Mouse (Mus musculus) embryo, embryonic 9.5 days (tissue): ENCODE data around the gene Ibsp.

Experiments
- DNase-seq: peaks from one replicate; pipeline ENCODE4 v3.0.0-alpha.2; 2017; ENCODE audit errors: extremely low spot score

The Ibsp gene

DNA sequence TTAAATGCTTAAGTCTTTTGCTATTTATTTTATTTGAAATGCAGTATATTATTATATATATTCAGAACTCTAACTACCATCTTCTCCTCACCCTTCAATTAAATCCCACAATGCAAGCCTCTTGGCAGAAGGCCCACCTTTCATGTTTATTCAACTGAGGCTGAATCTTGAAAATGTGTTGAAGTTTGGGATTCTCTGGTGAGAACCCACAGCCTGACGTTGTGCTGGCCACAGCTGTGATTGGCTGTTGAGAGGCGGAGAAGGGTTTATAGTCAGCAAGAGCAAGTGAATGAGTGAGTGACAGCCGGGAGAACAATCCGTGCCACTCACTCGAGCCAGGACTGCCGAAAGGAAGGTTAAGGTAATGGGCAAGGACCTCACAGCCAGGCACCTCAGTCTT lies at the start of gene Ibsp:
Gene Ibsp (plus strand): TSS at position 178 of the 400 bp plus-strand sequence.
- DNase-seq: no peak

DNA sequence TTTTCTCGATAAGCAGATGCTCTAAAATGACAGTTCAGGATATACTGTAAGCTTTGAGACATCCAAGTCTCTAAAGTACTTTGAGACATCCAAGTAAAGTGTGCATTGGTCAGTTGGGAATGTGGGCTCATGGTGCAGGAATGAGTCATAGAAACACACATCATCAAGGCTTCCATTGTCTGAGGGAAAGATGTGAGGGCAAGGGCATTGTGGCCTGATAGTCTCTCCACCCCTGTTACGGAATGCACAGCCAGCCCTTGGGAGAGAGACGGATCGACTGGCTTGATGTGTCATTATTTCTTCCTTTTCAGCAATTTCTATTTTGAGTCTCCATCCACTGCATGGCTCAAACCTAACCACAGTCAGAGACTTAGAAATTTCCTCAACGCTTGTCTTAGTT lies 47.2 kb upstream of the Ibsp start:
- no peak for DNase-seq

- no peak for DNase-seq
These were observed 42.4 kb upstream of the Ibsp start for GRCm38 (mm10) chr5:104256585-104256984.

GRCm38 (mm10) chr5:104261908-104262461 lies 37.0 kb upstream of the Ibsp start:
- DNase-seq: no peak

GRCm38 (mm10) chr5:104263014-104263776 lies 35.8 kb upstream of the Ibsp start:
- no peak for DNase-seq

DNA sequence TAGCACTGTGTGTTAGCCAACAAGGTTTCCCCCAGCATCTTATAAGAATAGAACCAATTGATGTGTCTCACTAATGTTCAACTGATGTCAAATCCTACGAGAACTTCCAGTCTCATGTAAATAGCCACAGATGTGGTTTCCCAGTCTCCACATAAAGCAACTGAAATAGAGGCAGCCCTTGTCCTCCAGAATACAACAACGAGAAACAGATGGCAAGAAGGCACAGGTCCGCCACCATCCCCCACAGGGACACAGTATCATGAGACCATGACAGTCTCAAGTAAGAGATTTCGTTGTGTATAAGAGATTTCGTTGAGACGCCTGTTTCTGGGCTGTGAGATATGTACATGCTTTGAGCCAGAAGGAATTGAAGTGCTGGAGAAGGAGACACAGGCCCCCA lies 4.8 kb upstream of the Ibsp start:
- peak; percentile 10 for DNase-seq

DNA sequence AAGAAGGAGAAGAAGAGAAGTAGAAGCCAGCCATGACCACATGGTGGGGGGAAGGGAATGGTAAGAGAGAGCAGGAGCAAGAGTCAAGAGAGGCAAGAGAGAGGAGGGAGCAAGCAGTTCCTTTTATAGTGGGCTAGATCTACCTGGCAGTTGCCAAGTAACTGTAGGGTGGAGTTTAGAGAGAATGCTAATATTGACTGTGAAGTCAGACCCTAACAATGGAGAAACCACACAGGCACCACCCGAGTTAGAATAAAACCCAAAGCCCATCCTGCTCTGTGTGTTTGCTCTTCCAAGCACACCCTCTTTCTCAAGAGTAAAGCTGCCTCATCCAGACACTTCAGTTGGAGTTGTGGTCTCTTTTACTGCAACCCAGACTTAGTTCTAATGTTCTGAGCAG lies 15.1 kb downstream of the Ibsp start:
- DNase-seq: no peak

- DNase-seq: no peak
These were observed 26.1 kb downstream of the Ibsp start, which contains the start of gene Mepe for GRCm38 (mm10) chr5:104325029-104325428. TSS of gene Mepe (plus strand) at chr5:104325329.

DNA sequence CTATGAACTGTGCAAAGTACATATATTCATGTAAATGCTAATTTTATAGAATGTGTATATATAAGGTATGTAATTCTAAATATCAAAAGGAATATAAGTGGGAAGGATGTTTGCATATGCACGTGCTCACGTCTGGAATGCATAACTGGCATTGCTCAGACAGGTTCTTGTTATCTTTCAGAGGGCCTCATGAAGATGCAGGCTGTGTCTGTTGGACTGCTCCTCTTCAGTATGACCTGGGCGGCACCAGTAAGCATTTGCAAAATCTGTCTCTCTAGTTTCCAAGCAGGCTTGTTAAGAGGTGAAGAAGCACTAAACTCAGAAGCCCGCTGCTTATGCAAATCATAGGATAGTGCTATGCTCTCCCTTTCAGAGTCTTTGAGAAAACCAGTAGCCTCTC lies 27.9 kb downstream of the Ibsp start:
- DNase-seq: no peak

DNA sequence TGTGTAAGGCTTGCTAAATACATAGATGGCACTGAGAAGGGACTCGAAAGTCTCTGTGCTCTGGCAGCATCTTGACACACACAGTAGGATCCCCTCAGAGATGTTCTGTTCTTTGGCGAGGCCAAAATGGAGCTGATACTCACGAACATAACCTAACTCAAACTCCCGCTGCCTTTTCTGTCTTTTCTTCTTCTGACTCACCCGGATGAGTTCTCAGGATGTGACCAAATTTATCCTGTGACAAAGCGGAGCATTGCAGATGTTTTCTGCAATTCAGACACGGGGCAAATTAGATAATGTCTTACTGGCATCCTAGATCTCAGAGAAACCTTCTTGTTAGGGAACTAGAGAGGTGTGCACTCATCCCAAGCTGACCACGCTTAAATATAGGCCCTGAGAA lies 28.4 kb downstream of the Ibsp start:
- no peak for DNase-seq

DNA sequence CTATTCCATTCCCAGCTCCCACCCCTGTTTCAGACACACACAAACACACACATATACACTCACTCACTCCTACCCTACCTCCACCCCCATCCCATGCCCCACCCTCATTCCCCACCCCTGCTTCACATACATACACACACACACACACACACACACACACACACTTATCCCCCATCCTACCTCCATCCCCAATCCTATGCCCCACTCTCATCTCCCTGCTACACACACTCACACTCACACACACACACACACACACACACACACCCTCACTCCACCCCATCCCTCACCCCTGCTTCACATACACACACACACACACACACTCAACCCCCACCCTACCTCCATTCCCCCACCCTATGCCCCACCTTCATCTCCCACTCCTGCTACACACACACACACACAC lies 28.9 kb downstream of the Ibsp start:
- DNase-seq: no peak

DNA sequence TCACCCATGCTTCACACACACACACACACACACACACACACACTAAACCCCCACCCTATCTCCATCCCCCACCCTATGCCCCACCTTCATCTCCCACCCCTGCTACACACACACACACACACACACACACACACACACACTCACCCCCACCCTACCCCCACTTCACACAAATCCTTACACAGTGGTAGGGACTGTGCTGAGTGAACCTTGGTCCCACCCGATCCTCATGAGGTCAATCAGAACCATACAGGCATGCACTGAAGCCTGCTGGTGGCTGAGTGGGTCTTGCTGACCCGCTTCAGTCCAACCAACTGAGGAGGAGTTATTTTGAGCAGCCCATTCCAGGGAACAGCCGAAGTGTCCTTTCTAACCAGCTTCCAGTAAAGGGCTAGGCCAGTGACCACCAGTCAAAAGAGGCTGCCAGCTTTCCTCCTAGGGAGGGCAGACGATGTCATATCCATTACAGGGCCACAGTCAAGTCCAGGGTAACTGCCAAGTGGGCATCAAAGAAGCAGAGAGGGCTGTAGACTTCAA lies 29.4 kb downstream of the Ibsp start:
- no peak for DNase-seq

DNA sequence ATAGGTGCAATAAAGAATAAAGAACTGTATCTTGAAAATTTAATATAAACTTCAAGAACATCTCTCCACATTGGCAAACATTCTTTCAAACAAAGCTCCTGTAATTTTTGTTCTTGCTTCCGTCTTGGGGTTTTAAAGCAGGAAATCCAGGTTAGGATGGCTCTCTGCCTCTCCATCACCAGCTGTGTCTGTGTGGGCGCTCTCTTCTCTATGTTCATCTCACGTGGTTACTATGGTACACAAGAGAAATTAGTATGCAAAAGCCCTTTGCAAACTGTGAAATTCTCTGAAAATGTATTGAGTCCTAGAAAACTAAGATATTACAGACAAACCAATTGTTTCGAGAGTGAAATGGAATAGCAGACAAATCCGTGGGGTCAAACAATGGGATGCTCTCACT lies 30.4 kb downstream of the Ibsp start:
- DNase-seq: no peak

DNA sequence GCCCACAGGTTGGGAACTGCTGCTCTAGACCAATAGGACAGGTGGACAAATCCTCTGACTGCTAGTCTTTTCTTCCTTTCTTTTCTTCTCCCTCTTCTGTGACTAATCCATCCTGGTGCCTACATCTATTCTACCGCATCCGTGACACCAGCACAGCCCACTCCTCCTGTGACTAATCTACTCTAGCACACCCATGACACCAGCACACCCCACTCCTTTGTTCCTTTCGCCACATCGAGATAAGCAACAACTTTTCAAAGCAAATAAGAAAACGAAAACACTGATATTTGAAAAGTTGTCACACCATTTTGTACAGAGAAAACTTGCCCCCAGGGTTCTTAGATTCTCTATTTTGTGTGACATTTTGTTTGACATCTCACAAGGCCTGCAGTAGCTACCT lies 31.1 kb downstream of the Ibsp start:
- no peak for DNase-seq

DNA sequence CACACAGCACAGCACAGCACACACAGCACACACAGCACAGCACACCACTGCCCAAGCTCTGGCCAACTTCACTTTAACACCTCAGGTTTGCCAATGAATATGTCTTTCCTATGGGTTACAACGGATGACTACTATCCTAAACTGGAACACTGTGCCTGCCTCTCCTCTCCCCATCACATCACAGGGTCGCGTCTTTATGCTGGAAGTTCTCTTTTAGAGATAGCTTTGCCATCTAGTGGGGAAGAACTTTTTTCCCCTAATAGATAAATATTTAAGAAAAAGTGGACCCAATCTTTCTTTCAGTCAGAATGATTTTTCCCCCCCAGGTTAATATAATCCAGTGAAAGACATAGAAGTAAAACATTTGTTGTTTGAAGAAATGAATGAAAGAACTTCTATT lies 33.3 kb downstream of the Ibsp start:
- no peak for DNase-seq

DNA sequence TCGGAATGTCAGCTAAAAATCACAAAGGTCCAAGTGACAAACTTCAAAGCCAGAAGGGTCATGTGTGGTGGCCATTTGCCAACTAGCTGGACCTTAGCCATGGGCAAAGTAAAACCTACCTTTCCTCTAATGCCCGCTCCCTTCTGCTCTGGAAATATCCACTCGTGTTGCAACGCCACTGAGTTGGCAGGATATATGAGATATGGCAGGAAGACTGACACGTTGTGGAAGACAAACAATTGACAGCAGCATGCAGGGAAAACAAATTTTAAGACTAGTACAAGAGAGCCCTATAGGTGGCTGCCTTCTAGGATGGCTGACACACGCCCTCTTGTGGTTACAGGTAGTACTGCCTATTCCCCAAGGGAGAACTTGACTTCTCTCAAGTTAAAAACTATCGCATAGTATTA lies 34.3 kb downstream of the Ibsp start:
- DNase-seq: peak; percentile 60

GRCm38 (mm10) chr5:104333643-104334042 lies 34.7 kb downstream of the Ibsp start:
- DNase-seq: no peak

DNA sequence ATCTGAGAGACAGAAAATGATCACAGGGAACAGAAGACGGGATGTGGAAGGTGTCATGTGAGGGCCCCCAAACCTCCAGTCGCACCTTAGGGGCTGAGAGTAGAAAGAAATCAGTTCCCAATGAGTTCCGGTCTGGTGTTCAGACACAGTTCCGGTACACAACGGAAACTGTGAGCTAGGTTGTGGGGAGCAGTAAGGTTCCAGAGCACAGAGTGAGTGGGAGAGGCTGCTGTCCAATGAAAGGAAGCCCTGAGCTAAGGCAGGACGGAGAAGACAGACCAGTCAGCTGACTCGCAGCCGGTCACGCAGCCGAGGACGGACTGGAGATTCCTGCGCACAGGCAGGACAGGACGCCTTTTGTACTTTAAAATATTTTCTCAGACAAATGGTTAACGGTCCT lies 35.5 kb downstream of the Ibsp start:
- DNase-seq: no peak

DNA sequence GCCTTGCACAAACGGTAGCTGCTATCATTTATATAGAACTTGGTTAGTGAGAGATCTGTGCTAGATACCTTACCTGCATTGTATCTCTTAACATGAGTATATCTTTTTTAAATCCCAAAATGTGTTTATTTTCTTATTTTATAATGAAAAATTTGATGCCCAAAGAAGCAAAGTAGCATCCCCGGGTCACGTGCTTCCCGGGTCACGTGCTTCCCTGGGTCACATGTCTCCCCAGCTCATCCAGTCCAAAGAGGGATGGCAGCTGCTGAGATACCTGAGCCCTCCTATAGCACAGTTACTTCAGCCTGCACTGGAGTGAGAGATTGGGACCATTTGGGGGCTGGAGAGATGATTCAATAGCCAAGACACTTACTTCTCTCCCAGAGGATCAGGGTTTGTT lies 37.0 kb downstream of the Ibsp start:
- DNase-seq: no peak

DNA sequence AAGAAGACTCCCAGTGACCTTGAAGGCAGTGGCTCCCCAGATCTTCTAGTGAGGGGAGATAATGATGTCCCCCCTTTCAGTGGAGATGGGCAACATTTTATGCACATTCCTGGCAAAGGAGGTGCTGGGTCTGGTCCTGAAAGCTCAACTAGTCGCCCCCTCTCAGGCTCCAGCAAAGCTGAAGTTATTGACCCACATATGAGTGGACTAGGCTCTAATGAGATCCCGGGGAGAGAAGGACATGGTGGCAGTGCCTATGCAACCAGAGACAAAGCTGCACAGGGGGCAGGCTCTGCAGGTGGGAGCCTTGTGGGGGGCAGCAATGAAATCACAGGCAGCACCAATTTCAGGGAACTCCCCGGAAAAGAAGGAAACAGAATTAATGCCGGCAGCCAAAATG lies 38.5 kb downstream of the Ibsp start:
- no peak for DNase-seq

DNA sequence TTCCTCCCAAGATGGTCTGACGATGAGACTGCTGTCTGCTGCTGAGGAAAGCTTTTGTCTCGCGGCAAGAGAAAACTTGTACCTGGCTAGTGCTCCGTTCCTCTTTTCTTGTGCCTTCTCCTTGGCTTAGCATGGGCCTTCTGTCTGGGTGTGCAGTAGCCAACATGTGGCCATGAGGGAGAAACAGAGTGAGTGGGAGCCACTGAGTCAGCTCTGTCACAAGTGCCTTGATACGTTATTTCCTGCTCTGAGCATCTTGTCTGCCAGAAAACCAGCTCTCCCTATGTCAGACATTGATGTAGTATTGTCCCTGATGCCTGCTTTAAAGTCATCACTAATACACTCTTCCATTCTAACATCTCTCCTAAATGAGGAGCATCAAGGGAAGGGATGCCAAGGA lies 40.0 kb downstream of the Ibsp start:
- no peak for DNase-seq

GRCm38 (mm10) chr5:104339706-104340512 lies 40.9 kb downstream of the Ibsp start:
- peak; percentile 69 for DNase-seq

- DNase-seq: no peak
These were observed 41.5 kb downstream of the Ibsp start for GRCm38 (mm10) chr5:104340513-104340829.
